Mouse (Mus musculus) kidney, adult 2 months (tissue): ENCODE measurements at regions not wholly inside any gene's neighbourhood (a gene's known extent, or its start where the extent isn't known, plus 50 kb on each side); places are given as distances from the start of the nearest gene placed in this dataset.

Source experiments
- CTCF ChIP-seq: fragments of 200-500 bp; conservative IDR thresholded peaks from 2 replicates; pipeline ENCODE4 v1.5.1; 2011; ENCODE audit warnings: low read depth, mild to moderate bottlenecking, control low read depth, low read length, moderate library complexity, mixed read lengths; ENCODE audit not compliant: insufficient read depth, insufficient read length
- POLR2A ChIP-seq: fragments of 200-500 bp; IDR thresholded peaks from one replicate; pipeline ENCODE4 v1.6.1; 2011; ENCODE audit warnings: low read depth, low read length, control low read depth

- no peak for TF ChIP-seq CTCF
- no peak for TF ChIP-seq POLR2A
Measured at GRCm38 (mm10) chr12:97361804-97362203, 897.5 kb downstream of the Galc start.
